Mouse (Mus musculus) hindbrain, embryonic 11.5 days (tissue): ENCODE results near the gene D630003M21Rik. TPM values are rescaled to one million over a fixed set of nuclear protein-coding genes. Genes with fewer than 3 reads are reported as not detected.

Experiments used
- ATAC-seq: fragments of 200-750 bp; cut with Nextera tagmentation; 2 replicates; pipeline ENCODE4 v1.8.0; 2017; ENCODE audit warnings: mild to moderate bottlenecking, moderate TSS enrichment, moderate library complexity; ENCODE audit not compliant: low FRiP score
- DNase-seq: peaks from one replicate; pipeline ENCODE4 v3.0.0-alpha.2; 2015; ENCODE audit warnings: low spot score
- H3K27ac ChIP-seq: fragments of 300-500 bp; sonication (generic); 2 replicates; pipeline ENCODE4 v1.5.1; 2014; ENCODE audit warnings: mild to moderate bottlenecking, low read depth, low read length
- H3K27me3 ChIP-seq: fragments of 300-500 bp; sonication (generic); 2 replicates; pipeline ENCODE4 v1.6.1; 2014; ENCODE audit warnings: mild to moderate bottlenecking, low read length, moderate library complexity, mixed read lengths; ENCODE audit not compliant: control insufficient read depth, insufficient read depth
- H3K36me3 ChIP-seq: fragments of 300-500 bp; sonication (generic); 2 replicates; pipeline ENCODE4 v1.6.1; 2014; ENCODE audit warnings: mild to moderate bottlenecking, low read length, moderate library complexity, mixed read lengths; ENCODE audit not compliant: control insufficient read depth, insufficient read depth
- H3K4me1 ChIP-seq: fragments of 300-500 bp; sonication (generic); replicated peaks from 2 replicates; pipeline ENCODE4 v1.6.1; 2014; ENCODE audit warnings: low read length, mixed read lengths; ENCODE audit not compliant: control insufficient read depth, insufficient read depth
- H3K4me2 ChIP-seq: fragments of 300-500 bp; sonication (generic); replicated peaks from 2 replicates; pipeline ENCODE4 v1.6.1; 2014; ENCODE audit warnings: mild to moderate bottlenecking, low read depth, low read length
- H3K4me3 ChIP-seq: fragments of 300-500 bp; sonication (generic); 2 replicates; pipeline ENCODE4 v1.5.1; 2014; ENCODE audit warnings: low read depth, low read length
- H3K9ac ChIP-seq: fragments of 300-500 bp; sonication (generic); 2 replicates; pipeline ENCODE4 v1.6.1; 2014; ENCODE audit warnings: low read depth, low read length
- H3K9me3 ChIP-seq: fragments of 300-500 bp; sonication (generic); 2 replicates; pipeline ENCODE4 v1.6.1; 2016; ENCODE audit warnings: low read length; ENCODE audit not compliant: control insufficient read depth
- WGBS: fragments of 180-500 bp; shearing (Covaris S2); extraction: QIAGEN DNeasy Blood & Tissue Kit; methylation state at CpG from one replicate; pipeline ENCODE4 v1.1.7; 2014; 5-methylcytosine and 5-hydroxymethylcytosine counted together
- polyA plus RNA-seq: library from polyadenylated mRNA; unstranded; fragments of >200 nt; fragmentation: Nextera tagmentation; extraction: Ambion mirVana; gene quantifications from 2 replicates; pipeline ENCODE4 v1.2.1, GENCODE M21; 2014

The D630003M21Rik gene
- polyA plus RNA-seq, 1 experiment from 2014 or later, result 2.3 TPM

DNA sequence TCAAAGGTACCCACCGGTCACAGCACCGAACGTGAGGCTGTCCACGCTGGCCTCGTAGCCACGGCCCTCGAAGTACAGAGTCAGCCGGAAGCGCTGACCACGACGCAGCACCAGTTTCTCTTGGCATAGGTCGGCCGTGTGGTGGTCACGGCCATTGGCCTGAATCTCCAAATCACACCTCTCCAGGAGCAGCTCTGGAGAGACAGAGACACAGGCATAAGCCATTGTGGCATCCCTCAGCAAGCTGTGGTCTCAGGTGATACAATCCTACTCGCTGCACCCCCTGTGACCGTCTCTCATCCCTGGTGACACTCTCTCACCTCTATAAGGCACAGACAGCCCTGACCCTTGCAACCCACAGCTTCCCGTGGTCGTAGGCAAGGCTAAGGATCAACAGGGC, 86.0 kb downstream of the D630003M21Rik start:
- Histone ChIP-seq H3K4me2 (no peak overlapping the region), H3K27me3 (peaks cover 9% of the 10 kb centered on the region; the same call in 1 of the 2 replicates), H3K4me3 (no peak overlapping the region), H3K9ac (no peak overlapping the region), H3K36me3 (no peaks in the 10 kb centered on the region), H3K27ac (no peak overlapping the region), H3K9me3 (no peaks in the 10 kb centered on the region), H3K4me1 (no peaks in the 10 kb centered on the region)
- WGBS, result 83% methylated on average over 18 of the region's 18 CpGs
- no peak for DNase-seq
- no peak for ATAC-seq

DNA sequence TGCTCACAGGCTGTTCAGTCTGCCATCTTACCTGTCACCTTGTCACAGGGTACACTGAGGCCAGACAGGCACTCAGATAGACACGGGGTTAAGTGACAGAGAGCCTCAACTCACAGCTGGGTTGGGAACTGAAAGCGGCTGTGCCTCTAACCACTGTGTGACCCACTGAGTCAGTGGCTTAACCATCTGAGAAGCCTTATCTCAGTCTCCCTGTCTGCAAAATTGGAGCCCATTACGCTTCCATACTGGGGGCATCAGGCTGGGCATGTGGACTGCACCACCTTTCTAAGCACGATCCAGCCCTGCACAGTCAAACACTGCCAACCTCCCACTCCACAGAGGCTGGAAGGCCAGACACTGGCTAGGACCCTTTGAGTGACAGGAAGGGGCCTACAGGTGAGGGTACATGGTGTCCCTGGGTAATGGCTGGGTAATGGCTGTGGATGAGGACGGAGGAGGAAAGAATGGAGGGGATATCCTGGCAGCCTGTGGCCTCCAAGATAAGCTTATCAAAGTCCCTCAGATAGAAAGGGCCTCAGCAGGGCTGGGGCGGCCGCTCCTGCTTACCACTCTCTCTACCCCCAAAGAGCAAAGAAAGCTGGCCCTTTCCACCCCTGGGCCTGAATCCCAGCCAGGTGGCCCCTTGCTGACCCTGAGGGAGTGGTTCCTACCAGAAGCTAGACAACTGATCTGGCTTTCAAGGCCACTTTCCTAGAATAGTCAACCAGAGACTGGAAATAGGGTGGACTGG, 87.2 kb downstream of the D630003M21Rik start:
- no peak for ATAC-seq
- Histone ChIP-seq H3K4me2 (no peak overlapping the region), H3K4me1 (no peaks in the 10 kb centered on the region), H3K4me3 (no peak overlapping the region), H3K9me3 (no peaks in the 10 kb centered on the region), H3K36me3 (no peaks in the 10 kb centered on the region), H3K27ac (no peak overlapping the region), H3K9ac (no peak overlapping the region), H3K27me3 (peaks cover 9% of the 10 kb centered on the region; the same call in 1 of the 2 replicates)
- DNase-seq, result no peak
- WGBS, result 85% methylated on average over 7 of the region's 7 CpGs

DNA sequence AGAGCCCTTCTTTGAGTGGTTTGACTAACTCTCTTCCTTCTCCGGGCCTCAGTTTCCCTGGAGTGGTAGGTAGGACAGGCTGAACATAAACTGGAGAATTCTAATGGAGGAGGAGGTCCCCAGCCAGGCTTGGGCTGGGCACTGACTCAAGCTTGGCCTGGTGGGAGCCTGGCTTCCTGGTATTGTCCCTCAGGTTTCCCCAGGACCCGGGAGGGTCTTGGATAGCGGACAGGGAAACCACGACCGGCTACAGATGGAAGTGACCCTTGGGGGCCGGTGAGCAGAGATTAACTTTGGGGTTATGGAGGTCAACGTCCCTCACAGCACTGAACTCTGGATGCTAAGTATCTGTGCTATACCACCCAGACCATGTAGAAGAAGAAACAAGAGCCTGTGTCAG, 87.8 kb downstream of the D630003M21Rik start:
- ATAC-seq (no peak), DNase-seq (no peak)
- Histone ChIP-seq H3K4me3 (no peak overlapping the region), H3K36me3 (no peaks in the 10 kb centered on the region), H3K4me1 (no peaks in the 10 kb centered on the region), H3K4me2 (no peak overlapping the region), H3K27me3 (peaks cover 9% of the 10 kb centered on the region; the same call in 1 of the 2 replicates), H3K9me3 (no peaks in the 10 kb centered on the region), H3K27ac (no peak overlapping the region; the same call in 1 of the 2 replicates), H3K9ac (no peak overlapping the region)
- WGBS, result 77% methylated on average over 7 of the region's 7 CpGs

DNA sequence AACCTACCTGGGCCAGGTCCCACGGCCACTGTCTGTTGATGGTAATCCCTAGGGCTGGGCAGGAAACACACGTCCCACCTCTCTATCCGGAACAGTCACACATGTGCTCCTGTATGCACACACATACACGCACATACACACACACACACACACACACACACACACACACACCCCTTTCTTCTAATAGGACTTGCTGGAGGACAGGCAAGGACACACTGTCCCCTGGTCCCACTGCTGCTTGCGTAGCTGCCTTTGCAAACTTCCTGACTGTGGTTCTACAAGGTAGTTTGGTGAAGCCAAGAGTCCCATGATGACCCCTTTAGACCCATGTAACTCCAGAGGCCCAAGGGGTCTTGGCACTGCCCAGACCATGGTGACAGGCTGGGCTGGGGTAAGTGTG, 88.4 kb downstream of the D630003M21Rik start:
- WGBS, result 86% methylated on average over 5 of the region's 5 CpGs
- H3K9ac ChIP-seq, result no peak overlapping the region

DNA sequence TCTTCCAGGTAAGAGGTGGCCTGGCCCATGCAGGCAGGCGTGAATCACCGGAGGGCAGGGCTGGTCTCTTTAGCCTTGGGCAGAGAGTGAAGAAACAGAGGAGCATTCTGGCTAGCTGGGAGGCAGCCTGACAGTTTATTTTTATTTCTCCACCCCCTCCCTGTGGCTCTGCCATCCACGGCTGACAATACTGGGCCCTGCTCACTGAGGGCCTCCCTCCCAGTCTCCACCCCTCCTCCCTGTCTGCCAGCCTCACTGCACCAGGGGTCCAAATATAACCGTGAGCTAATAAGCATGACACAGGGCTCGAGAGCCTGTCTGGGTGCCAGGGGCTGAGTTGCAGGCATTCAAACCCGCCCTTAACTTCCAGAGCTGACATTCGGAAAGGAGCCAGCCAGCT, 89.4 kb downstream of the D630003M21Rik start:
- 47% methylated on average over 7 of the region's 7 CpGs for whole genome bisulfite sequencing
- Histone ChIP-seq H3K27ac (no peak overlapping the region), H3K9me3 (no peaks in the 10 kb centered on the region), H3K4me3 (no peak overlapping the region), H3K36me3 (no peaks in the 10 kb centered on the region), H3K4me2 (no peak overlapping the region), H3K9ac (no peak overlapping the region), H3K4me1 (no peaks in the 10 kb centered on the region), H3K27me3 (no peaks in the 10 kb centered on the region)
- DNase-seq, result no peak
- ATAC-seq, result no peak

More for the DNA sequence above, 88.4 kb downstream of the D630003M21Rik start:
- no peak overlapping the region for H3K4me2 ChIP-seq
- H3K9me3 ChIP-seq, result no peaks in the 10 kb centered on the region
- H3K27ac ChIP-seq, result no peak overlapping the region; the same call in 1 of the 2 replicates
- H3K36me3 ChIP-seq, result no peaks in the 10 kb centered on the region
- no peaks in the 10 kb centered on the region for H3K4me1 ChIP-seq
- ATAC-seq, result no peak
- no peak for DNase-seq
- H3K4me3 ChIP-seq, result no peak overlapping the region
- peaks cover 4% of the 10 kb centered on the region; the same call in 1 of the 2 replicates for H3K27me3 ChIP-seq

DNA sequence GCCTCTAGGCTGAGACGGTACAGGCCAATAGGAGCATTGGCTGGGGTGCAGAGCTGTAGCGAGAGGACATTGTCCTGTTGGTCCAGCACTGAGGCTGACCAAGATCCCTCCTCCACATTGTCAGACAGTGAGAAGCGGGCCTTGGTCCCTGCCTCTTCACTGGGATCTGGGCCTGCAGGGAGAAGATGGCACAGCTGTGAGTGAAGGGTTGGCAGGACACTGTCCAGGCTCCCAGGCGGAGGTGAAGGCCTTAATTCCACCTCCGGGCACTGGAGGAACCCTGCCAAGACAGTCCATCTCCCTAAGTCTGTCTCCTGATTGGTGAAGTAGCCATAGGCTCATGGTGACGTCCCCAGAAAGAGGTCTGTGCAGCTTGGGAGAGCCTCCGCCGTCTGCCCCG, 90.2 kb downstream of the D630003M21Rik start:
- 91% methylated on average over 9 of the region's 9 CpGs for WGBS
- no peak overlapping the region for H3K27ac ChIP-seq
- DNase-seq, result no peak

DNA sequence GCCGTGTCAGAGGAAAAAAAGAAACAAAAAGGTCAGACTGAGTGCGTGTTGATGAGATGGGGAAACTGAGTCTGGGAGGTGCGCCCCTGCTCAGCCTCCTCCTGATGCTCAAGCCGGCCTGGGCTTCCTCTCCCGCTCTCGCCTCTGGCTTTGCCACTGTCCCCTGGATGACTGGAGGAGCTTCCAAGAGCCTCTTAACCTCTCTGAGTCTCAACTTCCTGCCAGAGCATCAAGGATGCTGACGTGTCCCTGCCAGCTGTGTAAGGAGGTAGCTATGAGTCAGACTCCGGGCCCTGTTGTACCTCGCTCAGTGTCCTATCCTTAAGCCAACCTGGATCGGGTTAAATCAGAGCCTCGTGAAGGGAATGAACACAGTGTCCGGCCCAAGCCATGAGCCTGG, 91.3 kb downstream of the D630003M21Rik start:
- Histone ChIP-seq H3K4me1 (no peaks in the 10 kb centered on the region), H3K4me3 (no peak overlapping the region), H3K9me3 (no peaks in the 10 kb centered on the region), H3K36me3 (no peaks in the 10 kb centered on the region), H3K9ac (no peak overlapping the region), H3K27ac (no peak overlapping the region), H3K4me2 (no peak overlapping the region), H3K27me3 (0 out of 2 replicates have a peak, but pooled peaks cover 2% of the 10 kb centered on the region)
- whole genome bisulfite sequencing, result 85% methylated on average over 12 of the region's 12 CpGs
- no peak for ATAC-seq
- no peak for DNase-seq

More for the DNA sequence above, 90.2 kb downstream of the D630003M21Rik start:
- no peak overlapping the region for H3K9ac ChIP-seq
- no peaks in the 10 kb centered on the region for H3K9me3 ChIP-seq
- ATAC-seq, result no peak
- H3K36me3 ChIP-seq, result no peaks in the 10 kb centered on the region
- no peaks in the 10 kb centered on the region for H3K27me3 ChIP-seq
- H3K4me1 ChIP-seq, result no peaks in the 10 kb centered on the region
- no peak overlapping the region for H3K4me2 ChIP-seq
- no peak overlapping the region for H3K4me3 ChIP-seq

DNA sequence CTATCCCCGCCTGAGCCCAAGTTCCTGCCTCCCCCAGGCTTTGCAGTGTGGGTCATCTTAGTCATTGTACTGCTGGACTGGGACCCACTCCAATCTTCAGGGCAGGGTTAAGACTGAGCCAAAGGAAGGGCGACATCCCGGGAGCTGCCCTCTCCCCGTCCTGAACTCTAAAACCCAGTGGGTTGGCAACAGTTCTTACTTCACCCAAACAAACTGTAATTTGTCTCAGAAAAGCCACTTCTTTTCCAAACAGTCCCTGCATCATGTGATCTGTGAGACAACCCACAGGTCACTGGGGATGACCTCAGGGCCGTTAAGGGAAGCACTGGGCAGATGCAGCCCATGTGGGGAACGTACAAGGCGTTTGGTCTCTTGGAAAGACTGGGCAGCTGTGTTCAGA, 92.8 kb downstream of the D630003M21Rik start:
- Histone ChIP-seq H3K4me2 (no peak overlapping the region), H3K27ac (no peak overlapping the region), H3K9me3 (no peaks in the 10 kb centered on the region), H3K9ac (no peak overlapping the region), H3K27me3 (0 out of 2 replicates have a peak, but pooled peaks cover 2% of the 10 kb centered on the region), H3K4me3 (no peak overlapping the region), H3K36me3 (no peaks in the 10 kb centered on the region), H3K4me1 (no peaks in the 10 kb centered on the region)
- ATAC-seq, result no peak
- 47% methylated on average over 7 of the region's 7 CpGs for WGBS
- DNase-seq, result no peak

DNA sequence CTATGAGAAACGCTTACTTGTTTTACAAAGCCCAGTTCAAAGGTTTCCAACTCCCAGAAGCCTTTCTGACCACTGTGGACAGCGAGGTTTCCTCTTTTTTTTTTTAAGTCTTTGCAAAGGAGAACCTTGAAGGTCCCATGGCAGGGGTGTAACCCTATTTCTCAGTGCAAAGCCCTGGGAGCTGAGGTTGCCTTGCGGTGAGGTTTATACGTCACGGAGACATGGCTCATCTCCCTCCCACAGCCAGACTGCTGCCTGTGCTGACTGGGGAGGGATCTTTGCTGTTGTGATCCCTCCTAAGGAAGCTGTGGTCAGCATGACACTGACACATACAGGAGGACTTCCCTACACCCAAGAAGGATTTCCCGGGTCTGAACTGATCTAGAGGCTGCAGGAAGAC, 96.0 kb downstream of the D630003M21Rik start:
- no peak for DNase-seq
- Histone ChIP-seq H3K27me3 (0 out of 2 replicates have a peak, but pooled peaks cover 2% of the 10 kb centered on the region), H3K4me1 (0 out of 2 replicates have a peak, but pooled peaks cover 2% of the 10 kb centered on the region), H3K4me2 (no peak overlapping the region), H3K4me3 (no peak overlapping the region), H3K36me3 (no peaks in the 10 kb centered on the region), H3K9me3 (no peaks in the 10 kb centered on the region), H3K9ac (no peak overlapping the region), H3K27ac (no peak overlapping the region)
- no peak for ATAC-seq
- WGBS, result 79% methylated on average over 6 of the region's 6 CpGs
